Mouse (Mus musculus) hindbrain, embryonic 11.5 days (tissue): ENCODE results near the gene Rnf34. TPM values are rescaled to one million over a fixed set of nuclear protein-coding genes. Genes with fewer than 3 reads are reported as not detected.

Source experiments
- ATAC-seq: fragments of 200-750 bp; cut with Nextera tagmentation; 2 replicates; pipeline ENCODE4 v1.8.0; 2017; ENCODE audit warnings: mild to moderate bottlenecking, moderate TSS enrichment, moderate library complexity; ENCODE audit not compliant: low FRiP score
- DNase-seq: peaks from one replicate; pipeline ENCODE4 v3.0.0-alpha.2; 2015; ENCODE audit warnings: low spot score
- H3K27ac ChIP-seq: fragments of 300-500 bp; sonication (generic); 2 replicates; pipeline ENCODE4 v1.5.1; 2014; ENCODE audit warnings: mild to moderate bottlenecking, low read depth, low read length
- H3K27me3 ChIP-seq: fragments of 300-500 bp; sonication (generic); 2 replicates; pipeline ENCODE4 v1.6.1; 2014; ENCODE audit warnings: mild to moderate bottlenecking, low read length, moderate library complexity, mixed read lengths; ENCODE audit not compliant: control insufficient read depth, insufficient read depth
- H3K36me3 ChIP-seq: fragments of 300-500 bp; sonication (generic); 2 replicates; pipeline ENCODE4 v1.6.1; 2014; ENCODE audit warnings: mild to moderate bottlenecking, low read length, moderate library complexity, mixed read lengths; ENCODE audit not compliant: control insufficient read depth, insufficient read depth
- H3K4me1 ChIP-seq: fragments of 300-500 bp; sonication (generic); replicated peaks from 2 replicates; pipeline ENCODE4 v1.6.1; 2014; ENCODE audit warnings: low read length, mixed read lengths; ENCODE audit not compliant: control insufficient read depth, insufficient read depth
- H3K4me2 ChIP-seq: fragments of 300-500 bp; sonication (generic); replicated peaks from 2 replicates; pipeline ENCODE4 v1.6.1; 2014; ENCODE audit warnings: mild to moderate bottlenecking, low read depth, low read length
- H3K4me3 ChIP-seq: fragments of 300-500 bp; sonication (generic); 2 replicates; pipeline ENCODE4 v1.5.1; 2014; ENCODE audit warnings: low read depth, low read length
- H3K9ac ChIP-seq: fragments of 300-500 bp; sonication (generic); 2 replicates; pipeline ENCODE4 v1.6.1; 2014; ENCODE audit warnings: low read depth, low read length
- H3K9me3 ChIP-seq: fragments of 300-500 bp; sonication (generic); 2 replicates; pipeline ENCODE4 v1.6.1; 2016; ENCODE audit warnings: low read length; ENCODE audit not compliant: control insufficient read depth
- WGBS: fragments of 180-500 bp; shearing (Covaris S2); extraction: QIAGEN DNeasy Blood & Tissue Kit; methylation state at CpG from one replicate; pipeline ENCODE4 v1.1.7; 2014; 5-methylcytosine and 5-hydroxymethylcytosine counted together
- polyA plus RNA-seq: library from polyadenylated mRNA; unstranded; fragments of >200 nt; fragmentation: Nextera tagmentation; extraction: Ambion mirVana; gene quantifications from 2 replicates; pipeline ENCODE4 v1.2.1, GENCODE M21; 2014

Gene Rnf34
- polyA plus RNA-seq, 1 experiment from 2014 or later = 61.5 TPM

DNA sequence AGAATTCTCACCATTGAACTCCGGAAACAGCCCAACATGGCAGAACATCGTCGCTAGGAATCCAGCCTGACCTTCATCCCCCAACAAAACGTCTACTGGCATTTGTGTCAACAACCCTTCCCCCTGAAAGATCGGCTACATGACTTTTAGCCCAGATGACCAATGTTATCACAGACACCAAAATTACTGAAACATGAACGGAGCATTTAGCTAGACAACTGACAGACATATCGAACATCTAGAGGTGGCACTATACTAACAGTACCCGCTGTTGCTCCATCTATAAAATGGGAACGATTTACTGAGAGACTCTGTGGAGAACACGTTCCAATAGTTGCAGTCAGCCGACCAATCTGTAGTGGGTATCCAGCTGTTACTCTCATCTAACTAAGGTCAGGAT is 51.3 kb downstream of the Rnf34 start:
- Histone ChIP-seq H3K4me1 (peaks cover 4% of the 10 kb centered on the region; the same call in 1 of the 2 replicates), H3K36me3 (no peaks in the 10 kb centered on the region), H3K9me3 (no peaks in the 10 kb centered on the region), H3K27ac (peak overlapping the region; percentile 92; the same call in 1 of the 2 replicates), H3K4me2 (peak overlapping the region; percentile 73), H3K4me3 (peak overlapping the region; percentile 84), H3K27me3 (no peaks in the 10 kb centered on the region), H3K9ac (peak overlapping the region; percentile 92)
- no peak for ATAC-seq
- no peak for DNase-seq
- WGBS = 54% methylated on average over 11 of the region's 11 CpGs

DNA sequence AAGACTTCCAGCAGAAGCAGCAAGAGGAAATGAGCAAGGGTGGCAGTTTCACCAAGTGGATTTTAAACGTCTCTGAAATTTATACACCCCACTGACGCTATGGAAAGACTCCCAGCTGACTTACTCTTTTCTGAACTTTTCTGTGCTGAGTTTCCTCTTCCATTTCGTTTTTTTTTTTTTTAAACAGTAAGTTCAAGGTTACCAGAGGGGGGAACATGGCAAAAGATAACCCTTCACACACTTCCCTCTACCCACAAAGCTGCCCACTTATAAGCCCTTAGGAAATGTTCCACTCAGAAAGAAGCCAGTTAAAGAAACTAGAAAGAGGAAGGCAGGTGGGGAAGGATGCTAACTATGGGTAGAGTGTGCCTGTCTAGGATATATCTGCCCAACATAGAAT is 51.8 kb downstream of the Rnf34 start:
- 53% methylated on average over 3 of the region's 3 CpGs for WGBS
- DNase-seq (no peak), ATAC-seq (no peak)
- no peak overlapping the region for H3K27ac ChIP-seq
- H3K36me3 ChIP-seq = no peaks in the 10 kb centered on the region
- no peak overlapping the region for H3K4me2 ChIP-seq
- peaks cover 4% of the 10 kb centered on the region; the same call in 1 of the 2 replicates for H3K4me1 ChIP-seq
- H3K4me3 ChIP-seq = no peak overlapping the region
- no peak overlapping the region for H3K9ac ChIP-seq
- H3K27me3 ChIP-seq = no peaks in the 10 kb centered on the region
- H3K9me3 ChIP-seq = no peaks in the 10 kb centered on the region

DNA sequence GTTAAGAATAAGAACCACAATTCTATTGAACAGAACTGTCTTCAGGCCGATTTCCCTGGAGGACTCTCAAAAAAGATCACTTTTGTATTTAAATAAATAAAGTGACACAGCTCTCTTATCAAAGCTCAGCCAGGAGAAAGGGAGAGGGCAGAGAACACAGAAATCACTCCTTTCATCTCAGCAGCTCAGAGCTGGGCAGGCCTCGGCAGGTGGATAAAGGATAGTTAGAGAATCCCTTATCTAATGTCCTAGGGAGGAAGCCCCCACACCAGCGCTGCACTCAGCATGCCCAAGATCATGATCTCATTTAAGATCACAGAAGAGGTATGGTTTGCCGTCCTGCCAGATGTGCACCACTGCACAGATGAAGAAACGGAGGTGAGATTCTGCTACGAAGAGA is 52.4 kb downstream of the Rnf34 start:
- H3K36me3 ChIP-seq = no peaks in the 10 kb centered on the region
- 83% methylated on average over 6 of the region's 6 CpGs for WGBS

DNA sequence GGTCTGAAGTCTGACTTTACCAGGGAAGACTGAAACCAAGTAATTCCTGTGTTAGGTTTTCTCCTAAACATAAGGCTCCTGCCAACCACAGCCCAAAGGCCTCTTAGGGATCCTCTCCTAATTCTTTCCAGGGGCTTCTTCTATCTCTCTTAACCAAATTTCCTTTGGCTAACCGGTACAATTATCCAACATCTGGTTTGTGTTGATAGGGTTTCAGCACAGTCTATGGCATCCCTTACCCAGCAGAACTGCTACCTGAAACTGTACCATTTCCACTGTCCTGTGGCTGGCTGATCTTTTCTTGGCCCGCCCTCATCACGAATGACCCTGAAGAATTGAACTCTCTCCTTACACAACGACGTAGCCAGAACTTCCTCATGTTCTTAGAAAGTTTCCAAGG is 53.3 kb downstream of the Rnf34 start:
- Histone ChIP-seq H3K4me3 (no peak overlapping the region), H3K4me1 (peaks cover 4% of the 10 kb centered on the region; the same call in 1 of the 2 replicates), H3K27me3 (no peaks in the 10 kb centered on the region), H3K4me2 (no peak overlapping the region), H3K9me3 (no peaks in the 10 kb centered on the region), H3K27ac (no peak overlapping the region), H3K9ac (no peak overlapping the region), H3K36me3 (no peaks in the 10 kb centered on the region)
- WGBS = 80% methylated on average over 5 of the region's 5 CpGs
- ATAC-seq (no peak), DNase-seq (no peak)

More for the DNA sequence above, 52.4 kb downstream of the Rnf34 start:
- no peaks in the 10 kb centered on the region for H3K9me3 ChIP-seq
- H3K9ac ChIP-seq = no peak overlapping the region
- no peaks in the 10 kb centered on the region for H3K27me3 ChIP-seq
- peaks cover 4% of the 10 kb centered on the region; the same call in 1 of the 2 replicates for H3K4me1 ChIP-seq
- no peak overlapping the region for H3K4me3 ChIP-seq
- H3K27ac ChIP-seq = no peak overlapping the region
- no peak for DNase-seq
- no peak overlapping the region for H3K4me2 ChIP-seq
- ATAC-seq = no peak

DNA sequence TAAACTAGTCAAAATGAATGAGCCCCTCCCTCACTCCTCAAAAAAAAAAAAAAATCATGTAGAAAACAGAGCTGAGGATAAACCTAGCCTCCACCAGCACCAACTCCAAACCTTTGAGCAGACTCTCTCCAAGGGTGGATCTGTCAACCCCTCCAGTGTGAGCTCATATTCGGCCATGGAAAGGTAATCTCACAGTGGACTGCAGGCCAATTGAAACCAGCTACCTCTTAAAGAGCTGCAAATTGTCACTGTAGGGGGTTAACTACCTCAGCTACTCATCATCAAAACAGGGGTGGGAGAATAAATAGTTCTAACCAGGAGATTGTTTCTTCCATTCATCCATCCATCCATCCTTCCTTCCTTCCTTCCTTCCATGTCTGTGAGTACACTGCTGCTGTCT is 57.3 kb downstream of the Rnf34 start:
- H3K36me3 ChIP-seq = no peaks in the 10 kb centered on the region
- no peak overlapping the region for H3K4me3 ChIP-seq
- no peaks in the 10 kb centered on the region for H3K9me3 ChIP-seq
- H3K4me1 ChIP-seq = no peaks in the 10 kb centered on the region
- no peaks in the 10 kb centered on the region for H3K27me3 ChIP-seq
- no peak overlapping the region for H3K4me2 ChIP-seq
- H3K9ac ChIP-seq = no peak overlapping the region
- 86% methylated on average over 1 of the region's 1 CpGs for WGBS
- no peak for ATAC-seq
- no peak overlapping the region for H3K27ac ChIP-seq
- DNase-seq = no peak

DNA sequence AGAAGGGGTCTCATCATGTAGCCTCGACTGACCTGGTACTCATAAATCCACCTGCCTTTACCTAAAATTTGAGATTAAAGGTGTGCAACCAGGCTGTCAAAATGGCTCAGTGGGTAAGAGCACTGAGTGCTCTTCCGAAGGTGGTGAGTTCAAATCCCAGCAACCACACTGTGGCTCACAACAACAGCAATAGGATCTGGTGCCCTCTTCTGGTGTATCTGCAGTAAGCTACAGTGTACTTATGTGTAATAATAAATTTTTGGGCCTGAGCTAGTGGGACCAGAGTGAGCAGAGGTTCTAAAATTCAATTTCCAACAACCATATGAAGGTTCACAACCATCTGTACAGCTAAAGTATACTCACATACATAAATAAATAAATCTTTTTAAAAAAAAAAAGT is 58.2 kb downstream of the Rnf34 start:
- Histone ChIP-seq H3K27me3 (no peaks in the 10 kb centered on the region), H3K9me3 (no peaks in the 10 kb centered on the region), H3K36me3 (no peaks in the 10 kb centered on the region), H3K9ac (no peak overlapping the region), H3K4me3 (no peak overlapping the region), H3K4me2 (no peak overlapping the region), H3K27ac (no peak overlapping the region), H3K4me1 (no peaks in the 10 kb centered on the region)
- DNase-seq (no peak), ATAC-seq (no peak)
- WGBS = 87% methylated on average over 2 of the region's 2 CpGs

DNA sequence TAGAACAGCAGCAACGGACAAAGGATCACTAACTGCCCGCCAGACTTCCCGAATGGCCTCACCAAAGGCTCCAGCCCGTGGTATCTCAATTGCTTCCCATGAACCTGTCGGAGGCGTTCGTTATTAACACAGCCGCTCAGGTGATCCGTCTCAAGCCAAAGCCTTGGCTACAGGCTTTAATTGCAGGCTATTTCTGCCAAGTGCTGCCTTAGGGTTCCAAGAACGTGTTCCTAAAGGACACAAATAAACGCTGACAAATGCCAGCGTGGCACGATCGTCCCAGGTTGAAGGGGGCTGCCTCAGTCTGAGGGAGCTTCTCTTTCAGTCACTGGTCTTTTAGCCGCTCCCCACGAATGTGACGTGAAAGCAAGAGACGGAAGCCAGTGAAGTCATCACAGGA is 59.6 kb downstream of the Rnf34 start:
- Histone ChIP-seq H3K4me1 (no peaks in the 10 kb centered on the region), H3K9ac (no peak overlapping the region), H3K27me3 (no peaks in the 10 kb centered on the region), H3K36me3 (no peaks in the 10 kb centered on the region), H3K4me2 (no peak overlapping the region), H3K9me3 (no peaks in the 10 kb centered on the region), H3K27ac (no peak overlapping the region), H3K4me3 (no peak overlapping the region)
- ATAC-seq (no peak), DNase-seq (no peak)
- WGBS = 92% methylated on average over 18 of the region's 18 CpGs

DNA sequence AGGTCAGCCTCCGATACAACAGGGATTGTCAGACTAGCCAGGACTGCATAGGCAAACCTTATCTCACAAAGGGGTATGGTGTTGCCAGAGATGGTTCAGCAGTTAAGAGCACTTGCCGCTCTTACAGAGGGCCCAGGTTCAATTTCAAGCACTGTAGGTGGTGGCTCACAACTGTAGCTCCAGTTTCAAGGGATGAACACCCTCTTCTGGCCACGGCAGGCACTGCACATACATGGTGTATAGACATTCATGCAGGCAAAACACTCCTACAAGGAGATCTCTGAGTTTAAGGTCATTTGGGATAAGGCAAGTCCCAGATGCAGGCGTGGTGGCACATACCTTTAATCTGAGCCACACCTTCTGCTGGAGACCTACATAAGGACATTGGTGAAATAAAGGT is 63.0 kb downstream of the Rnf34 start:
- Histone ChIP-seq H3K4me3 (no peak overlapping the region), H3K9me3 (no peaks in the 10 kb centered on the region), H3K4me1 (no peaks in the 10 kb centered on the region), H3K36me3 (no peaks in the 10 kb centered on the region), H3K27ac (no peak overlapping the region), H3K9ac (no peak overlapping the region), H3K27me3 (no peaks in the 10 kb centered on the region), H3K4me2 (no peak overlapping the region)
- WGBS = 95% methylated on average over 4 of the region's 4 CpGs
- DNase-seq (no peak), ATAC-seq (no peak)

DNA sequence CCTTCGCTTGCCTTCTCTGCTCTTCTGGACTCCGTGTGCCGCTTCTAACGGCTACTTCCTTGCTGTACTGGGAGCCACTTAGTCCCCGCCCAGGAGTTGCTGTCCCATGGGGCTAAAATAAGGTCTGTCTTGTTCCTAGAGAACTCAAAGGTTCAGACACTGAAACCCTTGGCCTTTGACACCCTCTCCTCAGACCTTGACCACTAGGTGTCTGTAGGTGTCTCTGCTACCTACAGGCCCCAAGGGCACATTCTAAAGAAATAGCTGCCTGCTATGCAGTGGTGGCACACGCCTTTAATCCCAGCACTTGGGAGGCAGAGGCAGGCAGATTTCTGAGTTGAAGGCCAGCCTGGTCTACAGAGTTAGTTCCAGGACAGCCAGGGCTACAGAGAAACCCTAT is 66.3 kb downstream of the Rnf34 start:
- H3K27me3 ChIP-seq = no peaks in the 10 kb centered on the region
- no peak overlapping the region for H3K27ac ChIP-seq
- no peak overlapping the region for H3K4me2 ChIP-seq
- no peak overlapping the region for H3K4me3 ChIP-seq
- ATAC-seq (no peak), DNase-seq (no peak)
- no peak overlapping the region for H3K9ac ChIP-seq
- no peaks in the 10 kb centered on the region for H3K36me3 ChIP-seq
- H3K4me1 ChIP-seq = no peaks in the 10 kb centered on the region
- WGBS = 91% methylated on average over 6 of the region's 6 CpGs
- no peaks in the 10 kb centered on the region for H3K9me3 ChIP-seq
